Mouse (Mus musculus): ENCODE data around the gene Ano7.
A peak's percentile ranks its signal among the peaks of the same experiment; 100 is the strongest.

GRCm38 (mm10) chr1:93342648-93343503 is 30.9 kb upstream of the Ano7 start, which contains the start of the genes Ppp1r7 and Pask:
- TF ChIP-seq CTCF (IDR thresholded peaks at IDR 0.05; ENCODE audit: borderline replicate concordance, control insufficient read depth, extremely low read depth, insufficient read depth, low read length, poor library complexity) (0 out of 2 replicates have a peak, but pooled peaks have one; percentile 43), POLR2A (IDR thresholded peaks at IDR 0.05; ENCODE audit: control insufficient read depth, extremely low read depth, insufficient read depth, low read length, poor library complexity) (0 out of 2 replicates have a peak, but pooled peaks have one; percentile 34)

All from thymus, adult 2 months (tissue).